Mouse (Mus musculus): ENCODE results near the gene Grik5. TPM values are rescaled to one million over a fixed set of nuclear protein-coding genes. Genes with fewer than 3 reads are reported as not detected.

Grik5 gene
- polyA plus RNA-seq, 2 experiments: 11.8 to 84.9 TPM

DNA sequence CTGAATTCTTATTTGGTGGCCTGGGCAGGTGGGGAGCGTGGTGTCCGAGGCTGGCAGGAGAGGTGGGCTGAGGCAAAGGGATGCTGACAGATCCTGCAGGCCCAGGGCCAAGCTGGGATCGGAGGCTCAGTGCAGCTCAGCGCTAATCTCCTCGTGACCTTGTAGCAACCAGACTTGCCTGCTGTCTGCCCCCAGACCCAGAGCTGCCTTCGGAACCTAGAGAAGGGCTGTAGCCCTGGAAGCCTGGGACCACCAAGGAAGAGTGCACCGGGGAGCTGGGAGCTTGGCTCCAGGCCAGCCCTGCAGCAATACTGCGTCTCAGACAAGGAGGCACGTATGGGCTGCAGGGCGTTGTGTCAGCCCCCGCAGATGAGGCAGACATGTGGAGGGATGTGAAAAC is 68.9 kb downstream of the Grik5 start:
- no peak overlapping the region for H3K27ac ChIP-seq (replicated peaks; ENCODE audit: low read depth, low read length)
- WGBS: 33% methylated on average over 11 of the region's 11 CpGs
- no peaks in the 10 kb centered on the region for H3K9me3 ChIP-seq (ENCODE audit: control insufficient read depth, low read length)
- H3K4me2 ChIP-seq (replicated peaks; ENCODE audit: low read depth, low read length, severe bottlenecking): no peak overlapping the region
- TF ChIP-seq POLR2A (IDR thresholded peaks at IDR 0.05; ENCODE audit: borderline replicate concordance, extremely low read depth, insufficient read depth, insufficient read length): no peak
- no peaks in the 10 kb centered on the region for H3K4me1 ChIP-seq (ENCODE audit: control insufficient read depth, insufficient read depth, low read length)
- H3K36me3 ChIP-seq (ENCODE audit: control insufficient read depth, insufficient read depth, low read length): no peaks in the 10 kb centered on the region
- H3K9ac ChIP-seq (ENCODE audit: low read depth, low read length, severe bottlenecking): no peak overlapping the region
- DNase-seq (ENCODE audit: low spot score) (no peak), ATAC-seq (ENCODE audit: low FRiP score, low read depth) (no peak)
- H3K27me3 ChIP-seq (ENCODE audit: control insufficient read depth, insufficient read depth, low read length): peaks cover 40% of the 10 kb centered on the region
- H3K4me3 ChIP-seq (replicated peaks; ENCODE audit: low read length): no peak overlapping the region

DNA sequence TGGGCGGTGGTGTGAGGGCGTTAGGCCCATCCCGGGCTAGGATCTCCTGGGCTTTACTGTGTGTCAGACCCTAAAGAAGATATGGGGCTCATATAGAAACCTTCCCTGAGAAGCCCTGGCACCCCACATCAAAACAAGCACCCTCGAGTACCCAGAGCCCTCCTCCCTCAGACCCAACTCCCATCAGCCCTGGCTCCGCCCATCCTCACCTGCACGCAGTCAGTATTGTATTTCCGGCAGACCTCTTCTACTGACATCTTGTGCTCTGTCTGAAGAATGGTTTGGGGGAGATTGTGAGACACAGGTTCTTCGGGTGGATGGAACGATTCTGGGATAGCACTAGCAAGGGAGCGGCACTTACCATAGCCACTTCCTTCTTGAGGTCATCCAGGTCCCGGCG is 71.4 kb downstream of the Grik5 start:
- H3K27me3 ChIP-seq (ENCODE audit: control insufficient read depth, insufficient read depth, low read length): peaks cover 15% of the 10 kb centered on the region; the same call in 1 of the 2 replicates
- no peak overlapping the region for H3K27ac ChIP-seq (replicated peaks; ENCODE audit: low read depth, low read length)
- no peak overlapping the region for H3K4me3 ChIP-seq (replicated peaks; ENCODE audit: low read length)
- 71% methylated on average over 12 of the region's 12 CpGs for WGBS
- H3K36me3 ChIP-seq (ENCODE audit: control insufficient read depth, insufficient read depth, low read length): no peaks in the 10 kb centered on the region
- DNase-seq (ENCODE audit: low spot score): no peak
- H3K9ac ChIP-seq (ENCODE audit: low read depth, low read length, severe bottlenecking): no peak overlapping the region
- TF ChIP-seq POLR2A (IDR thresholded peaks at IDR 0.05; ENCODE audit: borderline replicate concordance, extremely low read depth, insufficient read depth, insufficient read length): no peak
- no peak for ATAC-seq (ENCODE audit: low FRiP score, low read depth)
- no peaks in the 10 kb centered on the region for H3K9me3 ChIP-seq (ENCODE audit: control insufficient read depth, low read length)
- H3K4me2 ChIP-seq (replicated peaks; ENCODE audit: low read depth, low read length, severe bottlenecking): no peak overlapping the region
- no peaks in the 10 kb centered on the region for H3K4me1 ChIP-seq (ENCODE audit: control insufficient read depth, insufficient read depth, low read length)

DNA sequence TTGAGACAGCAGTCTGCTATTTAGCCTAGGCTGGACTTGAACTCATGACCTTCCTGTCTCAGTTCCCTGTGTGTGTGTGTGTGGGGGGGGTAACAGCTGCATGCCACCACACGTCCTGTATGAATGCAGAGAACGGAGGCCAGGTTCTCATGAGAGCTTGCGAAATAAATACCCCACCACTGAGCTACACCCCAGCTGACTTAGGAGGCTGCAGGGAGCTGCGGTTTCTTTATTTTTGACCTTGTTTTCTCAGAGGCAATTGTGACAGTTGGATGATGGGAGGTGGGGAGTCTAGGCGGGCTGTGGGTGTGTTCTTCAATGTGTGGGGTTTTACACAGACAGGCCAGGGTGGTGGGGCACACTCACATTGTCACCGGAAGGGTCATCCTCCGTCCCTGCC is 71.9 kb downstream of the Grik5 start:
- 57% methylated on average over 7 of the region's 7 CpGs for WGBS
- peaks cover 10% of the 10 kb centered on the region; the same call in 1 of the 2 replicates for H3K27me3 ChIP-seq (ENCODE audit: control insufficient read depth, insufficient read depth, low read length)
- H3K4me3 ChIP-seq (replicated peaks; ENCODE audit: low read length): no peak overlapping the region
- no peak overlapping the region for H3K27ac ChIP-seq (replicated peaks; ENCODE audit: low read depth, low read length)
- H3K4me1 ChIP-seq (ENCODE audit: control insufficient read depth, insufficient read depth, low read length): no peaks in the 10 kb centered on the region
- no peak for ATAC-seq (ENCODE audit: low FRiP score, low read depth)
- TF ChIP-seq POLR2A (IDR thresholded peaks at IDR 0.05; ENCODE audit: borderline replicate concordance, extremely low read depth, insufficient read depth, insufficient read length): no peak
- no peak for DNase-seq (ENCODE audit: low spot score)
- no peaks in the 10 kb centered on the region for H3K36me3 ChIP-seq (ENCODE audit: control insufficient read depth, insufficient read depth, low read length)
- H3K9me3 ChIP-seq (ENCODE audit: control insufficient read depth, low read length): no peaks in the 10 kb centered on the region
- H3K9ac ChIP-seq (ENCODE audit: low read depth, low read length, severe bottlenecking): no peak overlapping the region
- H3K4me2 ChIP-seq (replicated peaks; ENCODE audit: low read depth, low read length, severe bottlenecking): no peak overlapping the region

DNA sequence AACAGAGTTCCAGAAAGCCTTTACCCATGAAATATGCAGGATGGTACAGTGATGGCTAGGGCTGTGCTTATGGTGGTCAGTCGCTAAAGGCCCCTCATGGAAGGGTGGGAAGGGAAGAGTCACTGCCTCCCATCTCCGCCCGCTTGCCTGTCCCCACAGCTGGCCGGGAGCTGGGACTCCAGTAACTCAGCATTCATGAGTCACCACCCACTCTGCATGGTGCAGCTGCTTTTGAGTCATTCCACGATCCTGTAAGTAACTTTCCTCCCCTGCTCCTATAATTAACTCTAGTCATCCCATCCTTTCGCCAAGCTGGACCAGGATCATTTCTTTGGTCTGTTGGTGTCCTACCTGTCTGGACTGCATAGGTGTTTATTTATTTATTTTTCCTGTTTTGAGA is 79.1 kb downstream of the Grik5 start:
- ATAC-seq (ENCODE audit: low FRiP score, low read depth) (no peak), DNase-seq (ENCODE audit: low spot score) (no peak)
- Histone ChIP-seq H3K4me2 (replicated peaks; ENCODE audit: low read depth, low read length, severe bottlenecking) (no peak overlapping the region), H3K36me3 (ENCODE audit: control insufficient read depth, insufficient read depth, low read length) (no peaks in the 10 kb centered on the region), H3K4me3 (replicated peaks; ENCODE audit: low read length) (no peak overlapping the region), H3K9ac (ENCODE audit: low read depth, low read length, severe bottlenecking) (no peak overlapping the region), H3K27ac (replicated peaks; ENCODE audit: low read depth, low read length) (no peak overlapping the region), H3K27me3 (ENCODE audit: control insufficient read depth, insufficient read depth, low read length) (no peaks in the 10 kb centered on the region), H3K4me1 (ENCODE audit: control insufficient read depth, insufficient read depth, low read length) (no peaks in the 10 kb centered on the region), H3K9me3 (ENCODE audit: control insufficient read depth, low read length) (no peaks in the 10 kb centered on the region)
- WGBS: 74% methylated on average over 6 of the region's 6 CpGs
- no peak for TF ChIP-seq POLR2A (IDR thresholded peaks at IDR 0.05; ENCODE audit: borderline replicate concordance, extremely low read depth, insufficient read depth, insufficient read length)

DNA sequence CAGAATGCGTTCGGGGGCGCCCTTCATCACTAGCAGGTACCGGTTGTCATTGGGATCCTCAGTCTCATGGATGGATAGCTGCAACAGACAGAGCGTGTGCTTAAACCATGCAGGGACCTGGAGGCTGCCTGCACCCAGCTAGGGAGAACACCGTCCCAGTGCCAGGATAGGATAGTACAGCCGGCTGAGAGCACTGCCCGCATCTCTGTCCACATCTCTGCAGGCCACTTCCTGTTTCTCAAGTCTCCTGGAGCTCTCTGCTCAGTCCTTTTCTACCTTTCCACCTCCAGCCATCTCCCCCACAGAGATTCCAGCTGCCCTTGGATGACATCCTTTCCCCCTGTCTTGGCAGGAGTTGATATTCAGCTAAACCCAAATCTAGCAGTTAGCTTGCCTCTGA is 81.7 kb downstream of the Grik5 start:
- Histone ChIP-seq H3K27ac (replicated peaks; ENCODE audit: low read depth, low read length) (no peak overlapping the region), H3K27me3 (ENCODE audit: control insufficient read depth, insufficient read depth, low read length) (no peaks in the 10 kb centered on the region), H3K9ac (ENCODE audit: low read depth, low read length, severe bottlenecking) (no peak overlapping the region), H3K9me3 (ENCODE audit: control insufficient read depth, low read length) (no peaks in the 10 kb centered on the region), H3K4me3 (replicated peaks; ENCODE audit: low read length) (no peak overlapping the region), H3K4me2 (replicated peaks; ENCODE audit: low read depth, low read length, severe bottlenecking) (no peak overlapping the region), H3K36me3 (ENCODE audit: control insufficient read depth, insufficient read depth, low read length) (no peaks in the 10 kb centered on the region), H3K4me1 (ENCODE audit: control insufficient read depth, insufficient read depth, low read length) (no peaks in the 10 kb centered on the region)
- ATAC-seq (ENCODE audit: low FRiP score, low read depth): no peak
- no peak for TF ChIP-seq POLR2A (IDR thresholded peaks at IDR 0.05; ENCODE audit: borderline replicate concordance, extremely low read depth, insufficient read depth, insufficient read length)
- 86% methylated on average over 8 of the region's 8 CpGs for WGBS
- no peak for DNase-seq (ENCODE audit: low spot score)

DNA sequence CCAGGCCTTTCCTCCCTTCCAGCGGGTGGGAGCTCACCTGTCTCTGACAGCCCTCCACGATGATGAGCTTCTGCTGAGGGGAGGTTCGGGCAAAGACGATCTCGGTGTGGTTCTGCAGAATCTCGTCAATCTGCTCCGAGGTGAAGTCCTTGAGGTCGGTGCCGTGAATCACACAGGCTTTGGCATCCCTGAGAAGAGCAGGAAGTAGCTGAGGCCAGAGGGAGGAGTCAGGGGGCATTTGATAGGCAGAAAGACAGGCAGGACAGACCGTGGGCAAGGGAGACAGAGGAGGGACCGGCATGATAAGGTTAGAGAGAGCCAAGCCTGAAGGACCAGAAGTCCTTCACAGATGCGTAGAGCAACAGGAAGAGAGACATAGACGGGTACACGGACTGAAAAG is 84.2 kb downstream of the Grik5 start:
- H3K4me1 ChIP-seq (ENCODE audit: control insufficient read depth, insufficient read depth, low read length): no peaks in the 10 kb centered on the region
- H3K27ac ChIP-seq (replicated peaks; ENCODE audit: low read depth, low read length): no peak overlapping the region
- H3K9ac ChIP-seq (ENCODE audit: low read depth, low read length, severe bottlenecking): no peak overlapping the region
- no peak overlapping the region for H3K4me2 ChIP-seq (replicated peaks; ENCODE audit: low read depth, low read length, severe bottlenecking)
- H3K36me3 ChIP-seq (ENCODE audit: control insufficient read depth, insufficient read depth, low read length): no peaks in the 10 kb centered on the region
- H3K9me3 ChIP-seq (ENCODE audit: control insufficient read depth, low read length): no peaks in the 10 kb centered on the region
- DNase-seq (ENCODE audit: low spot score) (no peak), ATAC-seq (ENCODE audit: low FRiP score, low read depth) (no peak)
- no peak overlapping the region for H3K4me3 ChIP-seq (replicated peaks; ENCODE audit: low read length)
- WGBS: 79% methylated on average over 14 of the region's 14 CpGs
- H3K27me3 ChIP-seq (ENCODE audit: control insufficient read depth, insufficient read depth, low read length): no peaks in the 10 kb centered on the region
- TF ChIP-seq POLR2A (IDR thresholded peaks at IDR 0.05; ENCODE audit: borderline replicate concordance, extremely low read depth, insufficient read depth, insufficient read length): no peak
